Mouse (Mus musculus) kidney, postnatal 25 days (tissue): ENCODE measurements at regions not wholly inside any gene's neighbourhood (a gene's known extent, or its start where the extent isn't known, plus 50 kb on each side); places are given as distances from the start of the nearest gene placed in this dataset.
A peak's percentile ranks its signal among the peaks of the same experiment; 100 is the strongest.
"Not testable (repeated sequence)": the region's sequence is repeated elsewhere in the genome, so short reads cannot be mapped to it uniquely, and the experiment has no call there.

Experiments used
- DNase-seq, 2 experiments: peaks; one replicate each; pipeline ENCODE4 v3.0.0; 2021; ENCODE audit warnings: mixed read lengths in 2 of 2

- DNase-seq = peak; percentile 90 to 94
Observed at GRCm38 (mm10) chr7:70300516-70300915, 66.0 kb downstream of the Nr2f2 start.

- DNase-seq = no peak
Observed at GRCm38 (mm10) chr7:70291431-70291830, 75.1 kb downstream of the Nr2f2 start.

- no peak for DNase-seq
Observed at GRCm38 (mm10) chr7:70290733-70291320, 75.7 kb downstream of the Nr2f2 start.

- DNase-seq = no peak
Observed at GRCm38 (mm10) chr7:70290277-70290676, 76.3 kb downstream of the Nr2f2 start.

- DNase-seq = no peak
Observed at GRCm38 (mm10) chr7:70288621-70289020, 77.9 kb downstream of the Nr2f2 start.

GRCm38 (mm10) chr7:70287891-70288421 is 78.6 kb downstream of the Nr2f2 start:
- DNase-seq = peak; percentile 43 to 55

- no peak for DNase-seq
Observed at GRCm38 (mm10) chr7:70286836-70287355, 79.6 kb downstream of the Nr2f2 start.

GRCm38 (mm10) chr7:70285344-70285743 is 81.2 kb downstream of the Nr2f2 start:
- DNase-seq = no peak

- no peak for DNase-seq
Observed at GRCm38 (mm10) chr7:70283836-70284235, 82.7 kb downstream of the Nr2f2 start.

- DNase-seq = no peak
Observed at GRCm38 (mm10) chr7:70283166-70283565, 83.4 kb downstream of the Nr2f2 start.

- DNase-seq = no peak
Observed at GRCm38 (mm10) chr7:70281891-70282515, 84.5 kb downstream of the Nr2f2 start.

GRCm38 (mm10) chr7:70281381-70281750 is 85.2 kb downstream of the Nr2f2 start:
- DNase-seq = peak in 1 of 2 experiments; percentile 44

GRCm38 (mm10) chr7:70280643-70281380 is 85.7 kb downstream of the Nr2f2 start:
- DNase-seq = peak; percentile 14 to 35

GRCm38 (mm10) chr7:70279927-70280642 is 86.5 kb downstream of the Nr2f2 start:
- peak in 1 of 2 experiments; percentile 37 for DNase-seq

- DNase-seq = no peak
Observed at GRCm38 (mm10) chr7:70279101-70279500, 87.4 kb downstream of the Nr2f2 start.

- no peak for DNase-seq
Observed at GRCm38 (mm10) chr7:70276078-70276477, 90.5 kb downstream of the Nr2f2 start.

- no peak for DNase-seq
Observed at GRCm38 (mm10) chr7:70274312-70274711, 92.2 kb downstream of the Nr2f2 start.

GRCm38 (mm10) chr7:70267075-70267474 is 99.5 kb downstream of the Nr2f2 start:
- DNase-seq = peak in 1 of 2 experiments; percentile 44

- DNase-seq = no peak
Observed at GRCm38 (mm10) chr7:70256806-70257205, 109.7 kb downstream of the Nr2f2 start.

- no peak for DNase-seq
Observed at GRCm38 (mm10) chr7:70255072-70255471, 111.5 kb downstream of the Nr2f2 start.

- DNase-seq = no peak
Observed at GRCm38 (mm10) chr7:70253275-70253674, 113.3 kb downstream of the Nr2f2 start.

- DNase-seq = not testable (repeated sequence)
Observed at GRCm38 (mm10) chr7:70239059-70239458, 127.5 kb downstream of the Nr2f2 start.

GRCm38 (mm10) chr7:70219310-70219709 is 147.2 kb downstream of the Nr2f2 start:
- DNase-seq = no peak
